Mouse (Mus musculus) myocyte (in vitro differentiated cells): ENCODE measurements at regions not wholly inside any gene's neighbourhood (a gene's known extent, or its start where the extent isn't known, plus 50 kb on each side); places are given as distances from the start of the nearest gene placed in this dataset.
"Not testable (repeated sequence)": the region's sequence is repeated elsewhere in the genome, so short reads cannot be mapped to it uniquely, and the experiment has no call there.

Source experiments
- H3K27me3 ChIP-seq: one replicate; pipeline ENCODE4 v1.6.1; 2011; ENCODE audit not compliant: control insufficient read depth, insufficient read depth, insufficient read length
- H3K36me3 ChIP-seq: one replicate; pipeline ENCODE4 v1.6.1; 2011; ENCODE audit not compliant: control insufficient read depth, insufficient read depth
- H3K4me2 ChIP-seq: one replicate; pipeline ENCODE4 v1.6.1; 2011; ENCODE audit warnings: low read depth, control low read depth
- H3K4me3 ChIP-seq: one replicate; pipeline ENCODE4 v1.5.1; 2011; ENCODE audit warnings: mild to moderate bottlenecking, control low read depth, moderate library complexity
- H3K79me2 ChIP-seq: one replicate; pipeline ENCODE4 v1.6.1; 2011; ENCODE audit not compliant: control insufficient read depth, insufficient read depth
- H3ac ChIP-seq: one replicate; pipeline ENCODE4 v1.6.1; 2011; ENCODE audit not compliant: control insufficient read depth, insufficient read length
- CEBPB ChIP-seq: IDR thresholded peaks from 2 replicates; pipeline ENCODE4 v1.6.1; 2011; ENCODE audit warnings: mild to moderate bottlenecking, moderate library complexity; ENCODE audit not compliant: poor library complexity, insufficient read depth, severe bottlenecking
- E2F4 ChIP-seq: IDR thresholded peaks from one replicate; pipeline ENCODE4 v1.6.1; 2011; ENCODE audit warnings: mild to moderate bottlenecking, control low read depth, moderate library complexity; ENCODE audit not compliant: insufficient read depth
- MAX ChIP-seq: IDR thresholded peaks from one replicate; pipeline ENCODE4 v1.6.1; 2011; ENCODE audit warnings: low read depth, mild to moderate bottlenecking, control low read depth
- MYOD1 ChIP-seq, 3 experiments: IDR thresholded peaks; one replicate each; pipeline ENCODE4 v1.6.1; 2011; ENCODE audit warnings: control low read depth in 2 of 3, low read depth in 2 of 3, mild to moderate bottlenecking in 2 of 3, moderate library complexity in 1 of 3; ENCODE audit not compliant: insufficient read length in 2 of 3, control insufficient read depth in 1 of 3
- MYOG ChIP-seq, 3 experiments: IDR thresholded peaks; one replicate each; pipeline ENCODE4 v1.6.1; 2011; ENCODE audit warnings: control low read depth in 2 of 3, low read depth in 2 of 3, mild to moderate bottlenecking in 2 of 3; ENCODE audit not compliant: insufficient read length in 2 of 3, control insufficient read depth in 1 of 3, insufficient read depth in 1 of 3
- POLR2A ChIP-seq: IDR thresholded peaks from one replicate; pipeline ENCODE4 v1.6.1; 2011; ENCODE audit warnings: low read depth, mild to moderate bottlenecking, control low read depth, moderate library complexity; ENCODE audit not compliant: insufficient read length
- POLR2AphosphoS2 ChIP-seq: IDR thresholded peaks from one replicate; pipeline ENCODE4 v1.6.1; 2011; ENCODE audit warnings: low read depth, control low read depth; ENCODE audit not compliant: insufficient read length
- REST ChIP-seq: IDR thresholded peaks from one replicate; pipeline ENCODE4 v1.6.1; 2011; ENCODE audit warnings: mild to moderate bottlenecking, control low read depth, moderate library complexity; ENCODE audit not compliant: insufficient read depth, insufficient read length
- SRF ChIP-seq: IDR thresholded peaks from one replicate; pipeline ENCODE4 v1.6.1; 2011; ENCODE audit warnings: low read depth; ENCODE audit not compliant: control insufficient read depth, insufficient read length
- TCF12 ChIP-seq: IDR thresholded peaks from one replicate; pipeline ENCODE4 v1.6.1; 2011; ENCODE audit warnings: mild to moderate bottlenecking, control low read depth; ENCODE audit not compliant: poor library complexity, insufficient read depth, severe bottlenecking
- TCF3 ChIP-seq: IDR thresholded peaks from one replicate; pipeline ENCODE4 v1.6.1; 2011; ENCODE audit warnings: low read depth, control low read depth; ENCODE audit not compliant: insufficient read length
- USF1 ChIP-seq: IDR thresholded peaks from one replicate; pipeline ENCODE4 v1.6.1; 2011; ENCODE audit warnings: low read depth, mild to moderate bottlenecking, control low read depth, moderate library complexity

DNA sequence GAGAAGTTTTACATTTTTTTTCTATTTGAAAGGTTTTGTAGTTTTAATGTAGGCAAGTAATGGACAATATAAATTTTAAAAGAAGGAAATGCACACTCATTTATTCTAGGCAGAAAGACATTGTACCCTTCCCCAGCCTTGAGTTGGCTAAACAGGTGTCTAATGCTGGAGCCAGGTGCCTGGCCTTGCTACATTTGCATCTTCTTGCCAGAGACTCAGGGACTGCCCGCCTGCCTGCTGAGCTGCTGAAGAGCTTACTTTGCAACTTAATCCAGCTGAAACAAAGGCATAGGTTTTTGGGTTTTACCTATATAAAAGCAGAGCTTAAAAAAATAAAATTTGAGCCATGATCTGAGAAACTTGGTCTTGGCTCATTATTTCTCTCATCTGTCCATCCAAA, 249.6 kb upstream of the Gje1 start:
- no peak for TF ChIP-seq REST
- H3ac ChIP-seq, result no peak overlapping the region
- H3K79me2 ChIP-seq, result no peaks in the 10 kb centered on the region
- H3K27me3 ChIP-seq, result no peaks in the 10 kb centered on the region
- no peaks in the 10 kb centered on the region for H3K36me3 ChIP-seq
- H3K4me2 ChIP-seq, result no peak overlapping the region
- no peak overlapping the region for H3K4me3 ChIP-seq

DNA sequence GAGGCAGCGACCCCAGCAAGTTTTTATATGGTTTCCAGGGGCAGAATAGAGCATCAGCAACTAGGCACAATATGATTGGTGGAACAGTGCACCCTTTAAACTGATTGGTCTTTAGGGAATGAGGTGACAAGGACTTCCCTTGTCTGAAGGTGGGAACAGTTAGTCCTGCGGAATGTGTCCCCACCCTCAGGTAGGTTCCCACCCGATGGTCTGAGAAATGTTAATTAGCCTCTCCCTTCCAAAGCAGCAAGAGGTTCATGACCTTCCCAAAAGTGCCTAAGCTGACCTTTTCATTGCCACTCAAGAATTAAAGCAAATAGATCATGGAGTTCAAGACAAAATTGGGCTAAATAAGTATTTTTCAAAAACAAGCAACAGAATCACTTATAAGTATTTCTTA, 248.8 kb upstream of the Gje1 start:
- H3K79me2 ChIP-seq, H3K27me3 ChIP-seq, H3K4me2 ChIP-seq, H3K36me3 ChIP-seq, H3K4me3 ChIP-seq, H3ac ChIP-seq: not testable (repeated sequence)

DNA sequence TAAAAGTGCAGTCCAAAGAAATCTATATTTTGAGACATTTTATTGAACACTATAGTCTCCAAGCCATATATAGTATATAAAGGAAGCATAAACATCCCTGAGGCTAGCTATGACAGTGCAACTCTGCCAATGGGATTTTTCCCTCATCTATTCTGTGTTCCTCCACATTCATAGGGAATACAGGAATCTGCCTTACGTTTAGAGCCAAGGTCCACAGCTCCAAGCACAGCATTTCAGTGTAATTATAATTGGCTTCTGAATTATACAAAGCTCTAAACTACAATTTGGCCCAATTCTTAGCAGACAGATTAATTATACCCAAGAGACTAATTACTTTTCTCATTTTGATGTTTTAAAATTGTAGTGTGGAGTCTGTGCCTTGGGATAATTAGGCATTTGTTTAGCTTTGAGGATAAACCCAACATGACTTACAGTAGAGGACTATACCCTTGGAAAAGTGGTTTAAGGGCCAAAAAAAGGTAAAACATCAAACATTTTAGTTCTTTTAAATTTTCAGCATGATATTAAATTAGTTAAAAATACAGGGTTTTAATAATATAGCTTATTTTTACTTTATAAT, 235.0 kb upstream of the Gje1 start:
- H3K4me2 ChIP-seq, result no peak overlapping the region
- no peaks in the 10 kb centered on the region for H3K79me2 ChIP-seq
- no peak overlapping the region for H3ac ChIP-seq
- H3K27me3 ChIP-seq, result no peaks in the 10 kb centered on the region
- no peaks in the 10 kb centered on the region for H3K36me3 ChIP-seq
- H3K4me3 ChIP-seq, result no peak overlapping the region
- TF ChIP-seq POLR2A (no peak), E2F4 (no peak), POLR2AphosphoS2 (no peak), TCF12 (no peak), MYOD1 (IDR thresholded peaks at IDR 0.05; ENCODE audit: control insufficient read depth in 1 of 3, insufficient read length in 2 of 3, low read depth in 2 of 3) (no peak), SRF (no peak), MYOG (IDR thresholded peaks at IDR 0.05; ENCODE audit: control insufficient read depth in 1 of 3, insufficient read depth in 1 of 3, insufficient read length in 2 of 3, low read depth in 2 of 3) (no peak), MAX (no peak), TCF3 (no peak), CEBPB (no peak), REST (no peak), USF1 (no peak)

DNA sequence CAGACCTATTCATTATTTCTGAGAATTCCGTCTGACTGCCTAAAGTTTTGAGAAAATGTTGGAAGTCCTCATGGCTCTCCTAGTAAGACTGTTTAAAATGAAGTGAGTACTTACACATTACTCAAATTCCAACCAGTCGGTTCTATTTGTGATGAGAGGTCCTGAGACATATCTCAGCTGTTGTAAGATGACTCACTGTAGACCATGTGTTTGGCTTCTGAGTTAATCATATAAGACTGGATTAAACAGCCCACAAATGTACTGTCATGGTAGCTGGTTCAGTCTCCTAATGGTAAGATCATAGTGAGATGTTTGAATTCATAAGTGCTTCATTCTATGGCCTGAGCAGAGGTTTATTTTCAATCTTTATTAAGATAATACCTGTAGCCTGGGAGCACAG, 223.9 kb upstream of the Gje1 start:
- Histone ChIP-seq H3K4me3 (no peak overlapping the region), H3K27me3 (no peaks in the 10 kb centered on the region), H3ac (no peak overlapping the region), H3K4me2 (no peak overlapping the region), H3K36me3 (no peaks in the 10 kb centered on the region), H3K79me2 (no peaks in the 10 kb centered on the region)
- TF ChIP-seq USF1 (peak; percentile 24), MYOD1 (IDR thresholded peaks at IDR 0.05; ENCODE audit: control insufficient read depth in 1 of 3, insufficient read length in 2 of 3, low read depth in 2 of 3) (peak in 2 of 3 experiments; percentile 23 to 40), MYOG (IDR thresholded peaks at IDR 0.05; ENCODE audit: control insufficient read depth in 1 of 3, insufficient read depth in 1 of 3, insufficient read length in 2 of 3, low read depth in 2 of 3) (peak in 1 of 3 experiments; percentile 38), SRF (no peak)
